Mouse (Mus musculus) bone marrow, adult 2 months (tissue): ENCODE measurements at regions not wholly inside any gene's neighbourhood (a gene's known extent, or its start where the extent isn't known, plus 50 kb on each side); places are given as distances from the start of the nearest gene placed in this dataset.

Experiments
- H3K27ac ChIP-seq: fragments of 200-500 bp; 2 replicates; pipeline ENCODE4 v1.5.1; 2012; ENCODE audit warnings: low read depth, mild to moderate bottlenecking, control low read depth, inconsistent platforms, low read length; ENCODE audit not compliant: control insufficient read depth, poor library complexity, insufficient read depth
- H3K4me1 ChIP-seq: fragments of 200-500 bp; 2 replicates; pipeline ENCODE4 v1.6.1; 2011; ENCODE audit warnings: low read length; ENCODE audit not compliant: control insufficient read depth, insufficient read depth
- H3K4me3 ChIP-seq: fragments of 200-500 bp; replicated peaks from 2 replicates; pipeline ENCODE3; 2011; ENCODE audit warnings: mild to moderate bottlenecking, low read depth, low read length, control low read depth; ENCODE audit not compliant: control insufficient read depth
- CTCF ChIP-seq: fragments of 200-500 bp; IDR thresholded peaks from 2 replicates; pipeline ENCODE4 v1.5.1; 2011; ENCODE audit warnings: low read length, control low read depth; ENCODE audit not compliant: control insufficient read depth, insufficient read depth
- POLR2A ChIP-seq: fragments of 200-500 bp; IDR thresholded peaks from 2 replicates; pipeline ENCODE4 v1.6.1; 2011; ENCODE audit warnings: low read depth, mild to moderate bottlenecking, control low read depth, low read length, borderline replicate concordance; ENCODE audit not compliant: control insufficient read depth
- WGBS: fragments of 180-500 bp; shearing (Covaris S2); methylation state at CpG from one replicate; pipeline ENCODE4 v1.1.7; 2018; 5-methylcytosine and 5-hydroxymethylcytosine counted together

GRCm38 (mm10) chr14:73874337-73874736, 213.3 kb downstream of the Gm21750 start:
- no peak overlapping the region for H3K27ac ChIP-seq

GRCm38 (mm10) chr14:73875916-73876315, 214.9 kb downstream of the Gm21750 start:
- no peak overlapping the region for H3K4me3 ChIP-seq
- no peak for TF ChIP-seq POLR2A
- TF ChIP-seq CTCF, result no peak
- H3K27ac ChIP-seq, result no peak overlapping the region
- no peaks in the 10 kb centered on the region for H3K4me1 ChIP-seq
- 77% methylated on average over 3 of the region's 3 CpGs for WGBS

More at GRCm38 (mm10) chr14:73874337-73874736, 213.3 kb downstream of the Gm21750 start:
- no peak for TF ChIP-seq CTCF
- no peak for TF ChIP-seq POLR2A
- Histone ChIP-seq H3K4me1 (no peaks in the 10 kb centered on the region), H3K4me3 (no peak overlapping the region)

- WGBS, result 61% methylated on average over 1 of the region's 1 CpGs
These were observed 217.2 kb downstream of the Gm21750 start for GRCm38 (mm10) chr14:73878267-73878666.

GRCm38 (mm10) chr14:73878866-73879419, 217.9 kb downstream of the Gm21750 start:
- Histone ChIP-seq H3K4me1 (no peaks in the 10 kb centered on the region), H3K27ac (no peak overlapping the region), H3K4me3 (no peak overlapping the region)
- 79% methylated on average over 3 of the region's 3 CpGs for WGBS
- TF ChIP-seq CTCF (no peak), POLR2A (no peak)

More at GRCm38 (mm10) chr14:73878267-73878666, 217.2 kb downstream of the Gm21750 start:
- Histone ChIP-seq H3K27ac (no peak overlapping the region), H3K4me1 (no peaks in the 10 kb centered on the region), H3K4me3 (no peak overlapping the region)
- TF ChIP-seq CTCF, result no peak
- TF ChIP-seq POLR2A, result no peak

- Histone ChIP-seq H3K27ac (no peak overlapping the region), H3K4me3 (no peak overlapping the region), H3K4me1 (no peaks in the 10 kb centered on the region)
- no peak for TF ChIP-seq CTCF
- no peak for TF ChIP-seq POLR2A
- WGBS, result 61% methylated on average over 2 of the region's 2 CpGs
These were observed 230.4 kb downstream of the Gm21750 start for GRCm38 (mm10) chr14:73891451-73891850.

- WGBS, result 39% methylated on average over 2 of the region's 2 CpGs
- H3K27ac ChIP-seq, result no peak overlapping the region
- TF ChIP-seq POLR2A, result no peak
- TF ChIP-seq CTCF, result no peak
- no peak overlapping the region for H3K4me3 ChIP-seq
- no peaks in the 10 kb centered on the region for H3K4me1 ChIP-seq
These were observed 233.8 kb downstream of the Gm21750 start for GRCm38 (mm10) chr14:73894844-73895243.

GRCm38 (mm10) chr14:73895266-73895665, 234.2 kb downstream of the Gm21750 start:
- TF ChIP-seq CTCF (no peak), POLR2A (no peak)
- Histone ChIP-seq H3K27ac (no peak overlapping the region), H3K4me1 (no peaks in the 10 kb centered on the region), H3K4me3 (no peak overlapping the region)
- WGBS, result 40% methylated on average over 3 of the region's 3 CpGs

GRCm38 (mm10) chr14:73899078-73899477, 238.1 kb downstream of the Gm21750 start:
- no peak overlapping the region for H3K27ac ChIP-seq
- TF ChIP-seq POLR2A, result no peak
- TF ChIP-seq CTCF, result no peak
- H3K4me1 ChIP-seq, result no peaks in the 10 kb centered on the region
- no peak overlapping the region for H3K4me3 ChIP-seq
